Mouse (Mus musculus) kidney, adult 8-10 months (tissue): ENCODE measurements at regions not wholly inside any gene's neighbourhood (a gene's known extent, or its start where the extent isn't known, plus 50 kb on each side); places are given as distances from the start of the nearest gene placed in this dataset.

Experiments
- DNase-seq, 2 experiments: peaks; one replicate each; pipeline ENCODE4 v3.0.0; 2022

DNA sequence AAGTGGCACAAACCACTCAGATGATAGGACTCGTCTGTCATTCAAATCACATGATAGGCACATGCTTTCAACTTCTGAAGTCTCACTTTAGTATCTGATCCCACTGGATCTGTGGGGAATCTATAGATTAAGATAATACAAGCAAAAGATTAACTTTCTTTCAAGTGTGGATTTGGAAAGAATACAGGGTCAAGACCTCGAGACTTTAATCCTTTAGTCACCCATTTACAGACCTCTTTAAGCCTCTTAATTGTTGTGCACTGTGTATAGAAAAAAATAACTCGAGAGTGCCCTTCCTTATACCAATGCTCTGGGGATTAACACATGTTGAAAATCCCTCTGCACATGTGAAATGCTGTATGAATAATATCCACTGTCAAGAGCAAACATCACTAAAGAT, 306.7 kb upstream of the Pard3b start:
- DNase-seq = no peak

DNA sequence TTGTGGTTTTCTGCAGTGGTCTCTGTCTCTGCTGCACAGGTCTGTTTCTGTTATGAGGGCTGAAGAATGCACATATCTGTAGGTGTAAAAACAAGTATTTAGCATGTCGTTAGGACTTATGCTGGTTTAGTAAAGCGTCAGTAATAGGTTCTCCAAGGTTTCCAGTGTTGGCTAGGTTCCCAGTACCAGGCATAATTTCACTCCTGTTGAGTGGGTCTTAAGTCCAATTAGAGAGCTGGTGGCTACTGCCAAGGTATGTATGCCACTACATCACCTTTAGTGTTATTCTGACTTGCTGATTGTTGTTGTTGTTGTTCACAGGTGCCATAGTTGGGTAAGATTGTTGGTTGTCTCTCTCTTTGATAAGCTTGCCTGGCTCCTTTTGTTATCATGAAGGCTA, 302.3 kb upstream of the Pard3b start:
- no peak for DNase-seq

DNA sequence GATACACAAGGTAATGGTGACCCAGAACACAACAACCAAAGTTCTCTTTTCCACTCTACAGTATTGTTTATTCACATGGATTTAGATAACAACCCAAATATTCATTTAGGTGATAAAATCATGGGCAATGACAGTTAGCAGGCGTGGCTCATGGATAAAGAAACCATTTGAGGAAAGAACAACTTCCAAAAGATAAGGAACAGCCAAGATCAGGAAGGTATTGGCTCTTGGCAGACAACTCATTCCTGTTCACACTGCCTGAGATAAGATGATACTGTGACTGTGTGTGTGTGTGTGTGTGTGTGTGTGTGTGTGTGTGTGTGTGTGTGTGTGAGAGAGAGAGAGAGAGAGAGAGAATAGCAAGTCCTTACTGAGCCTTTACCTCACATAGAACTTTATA, 285.7 kb upstream of the Pard3b start:
- DNase-seq = no peak

DNA sequence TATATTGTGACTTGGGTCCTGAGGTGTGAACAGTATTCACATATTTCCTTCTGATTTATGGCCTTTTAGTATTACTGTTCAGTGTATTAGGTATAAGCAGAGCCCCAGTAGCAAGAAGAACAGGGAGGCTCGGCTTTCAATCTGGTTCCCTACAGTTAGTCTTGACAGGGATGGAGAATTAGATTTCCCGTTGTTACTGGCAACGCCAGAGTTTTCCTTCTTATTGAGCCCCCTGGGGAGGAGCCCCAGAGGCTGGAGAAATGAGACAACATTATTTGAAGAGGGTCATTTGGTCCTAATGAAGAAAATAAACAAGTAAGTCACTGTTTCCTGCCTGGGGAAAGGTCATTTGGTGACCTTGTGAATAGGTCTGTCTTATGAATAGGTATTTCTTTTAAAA, 285.1 kb upstream of the Pard3b start:
- DNase-seq = no peak

DNA sequence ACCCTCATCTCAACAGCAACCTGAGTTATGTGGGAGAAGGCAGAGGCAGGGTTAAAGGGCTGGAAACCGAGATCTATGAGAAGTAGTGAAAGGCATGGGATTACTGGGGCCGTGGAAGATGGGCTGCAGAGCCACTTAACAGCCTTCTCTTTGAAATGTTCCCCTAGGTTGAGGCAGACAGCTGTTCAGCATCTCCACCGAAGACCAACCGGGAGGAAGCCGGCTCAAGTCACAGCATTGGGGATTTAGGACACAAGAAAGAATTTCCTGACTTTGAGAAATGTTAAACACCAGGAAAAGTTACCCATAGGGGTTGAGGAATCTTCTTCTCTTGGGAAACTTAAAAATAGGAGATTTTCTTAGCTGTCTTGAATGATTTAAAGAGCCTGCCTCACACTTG, 283.4 kb upstream of the Pard3b start:
- no peak for DNase-seq

DNA sequence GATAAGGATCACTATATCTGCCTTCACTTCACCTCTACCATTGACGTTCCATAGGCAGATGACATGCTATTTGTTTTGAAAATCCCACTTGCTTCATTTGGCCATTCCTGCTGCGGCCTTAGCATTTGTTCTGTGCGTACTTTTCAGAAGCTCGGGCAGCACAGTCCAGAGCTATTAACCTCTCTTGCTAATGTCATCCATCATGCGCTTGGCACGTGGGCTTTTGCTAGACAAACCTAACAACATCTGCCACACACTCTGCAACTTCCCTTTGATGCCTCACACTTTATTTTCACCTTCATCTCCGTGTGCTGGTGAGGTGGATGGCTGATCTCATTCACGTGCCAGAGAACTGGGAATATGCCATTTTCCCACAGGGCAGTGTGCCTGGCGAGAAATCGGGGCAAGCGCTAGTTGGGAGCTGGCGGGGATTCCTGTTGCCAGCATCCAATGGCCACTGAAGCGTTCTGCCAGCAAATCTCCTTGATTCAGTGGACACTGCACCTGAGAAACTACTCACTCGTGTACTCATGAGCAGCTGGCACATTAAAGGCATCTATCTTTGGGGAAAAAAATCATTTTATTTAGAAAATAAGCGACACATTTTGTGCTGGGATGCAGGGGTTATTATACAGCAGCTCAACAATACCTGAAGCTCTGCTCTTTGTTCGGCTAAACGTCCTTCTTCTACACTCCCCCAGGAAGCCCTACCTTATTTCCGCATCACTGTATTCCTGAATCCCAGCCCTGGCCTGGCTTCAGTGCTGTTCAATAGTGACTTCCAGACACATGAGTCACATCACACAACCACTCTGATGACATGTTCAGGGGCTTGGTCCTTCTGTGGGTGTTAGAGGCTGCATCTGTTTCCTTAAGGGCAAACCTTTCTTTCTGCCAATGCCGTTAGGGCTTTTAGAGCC, 279.4 kb upstream of the Pard3b start:
- no peak for DNase-seq

DNA sequence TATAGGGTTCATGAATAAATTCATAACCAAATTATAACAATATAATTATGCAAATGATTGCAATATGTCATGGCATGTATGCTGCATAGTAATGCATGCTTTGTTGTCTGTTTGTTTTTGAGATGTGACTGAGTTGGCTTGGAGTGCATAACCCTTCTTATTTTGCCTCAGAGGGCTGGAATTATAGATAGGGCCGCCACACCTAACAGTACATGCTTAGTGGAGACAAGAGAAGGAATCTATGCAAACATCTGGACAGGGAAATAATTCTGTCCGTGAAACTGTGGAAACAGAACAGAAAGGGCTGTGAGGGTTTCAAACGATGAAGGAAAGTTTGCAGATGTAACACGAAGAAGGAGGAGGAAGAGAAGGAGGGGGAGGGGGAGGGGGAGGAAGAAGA, 266.0 kb upstream of the Pard3b start:
- DNase-seq = no peak

DNA sequence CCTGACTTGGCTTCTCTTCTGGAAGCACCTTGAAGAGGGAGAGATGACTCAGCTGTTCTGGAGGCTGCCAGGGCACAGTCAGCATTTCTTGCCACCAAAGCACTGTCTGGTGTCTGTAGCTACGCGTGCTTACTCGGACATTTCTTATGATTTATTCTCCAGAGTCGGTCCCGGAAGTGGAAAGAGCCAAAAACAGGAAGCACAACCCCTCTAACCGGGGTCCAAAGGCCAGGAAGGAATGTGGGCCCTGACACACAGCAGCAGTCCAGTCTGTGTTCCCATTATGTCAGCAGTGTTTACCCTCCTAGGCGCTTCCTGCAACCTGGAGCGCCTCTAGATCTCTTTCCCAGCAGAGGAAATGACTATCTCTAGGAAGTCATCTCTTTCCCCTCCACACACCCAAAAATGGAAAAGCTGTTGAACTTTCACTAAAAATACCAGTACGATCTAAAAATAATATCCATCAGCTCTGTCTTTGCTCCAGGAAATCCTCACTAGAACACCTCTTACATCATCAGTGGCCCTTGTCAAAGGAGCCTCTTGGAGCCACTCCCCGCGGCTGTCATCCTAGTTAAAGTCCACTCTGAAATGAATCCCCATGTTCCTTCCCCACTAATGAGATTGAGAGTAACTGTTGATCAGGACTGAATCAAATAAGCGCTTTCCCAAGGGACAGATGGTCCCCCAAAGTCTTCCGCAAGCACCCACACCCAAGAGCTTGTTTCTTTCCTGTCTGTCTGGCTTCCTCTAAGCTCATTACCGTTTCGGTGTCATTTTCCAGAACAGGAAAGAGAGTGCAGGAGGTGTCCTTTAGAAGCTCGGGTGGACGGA, 264.7 kb upstream of the Pard3b start:
- peak; percentile 65 to 78 for DNase-seq

DNA sequence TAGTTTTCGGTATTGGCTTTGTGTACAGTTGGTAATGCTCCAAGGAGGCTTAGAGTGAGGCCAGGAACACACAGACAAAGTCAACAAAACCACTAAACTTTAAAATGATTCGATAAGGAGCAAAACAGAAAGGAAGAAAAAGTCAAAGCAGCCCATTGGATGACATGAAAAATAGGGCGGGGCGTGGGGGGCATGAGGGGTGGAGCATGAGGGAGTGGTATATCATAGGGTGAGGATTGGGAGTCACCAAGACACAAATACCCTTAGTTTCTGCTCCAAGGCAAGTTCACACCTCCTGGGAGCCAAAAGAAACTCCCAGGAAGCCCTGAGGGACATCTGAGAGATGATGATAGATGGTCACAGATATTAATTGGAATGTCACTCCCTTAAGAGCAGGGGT, 262.2 kb upstream of the Pard3b start:
- no peak for DNase-seq

DNA sequence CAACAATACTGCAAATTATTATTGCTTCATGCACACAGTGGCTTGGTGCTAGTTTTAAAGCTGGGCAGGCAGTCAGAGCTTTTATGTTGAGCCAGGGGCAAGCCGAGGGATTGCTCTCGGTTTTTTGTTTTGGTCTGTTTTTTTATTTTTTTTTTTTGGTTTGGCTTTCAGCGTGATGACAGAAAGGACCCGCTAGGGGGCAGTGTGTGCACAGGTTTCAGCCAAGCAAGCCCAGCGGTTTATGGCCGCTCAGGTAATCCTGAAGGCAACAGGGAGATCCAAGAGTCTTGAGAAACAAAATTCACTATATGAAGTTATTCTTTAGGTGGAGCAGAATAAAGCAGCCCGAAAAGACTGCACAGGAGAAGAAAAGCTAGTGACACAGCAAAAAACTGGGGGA, 261.6 kb upstream of the Pard3b start:
- peak; percentile 19 to 65 for DNase-seq

DNA sequence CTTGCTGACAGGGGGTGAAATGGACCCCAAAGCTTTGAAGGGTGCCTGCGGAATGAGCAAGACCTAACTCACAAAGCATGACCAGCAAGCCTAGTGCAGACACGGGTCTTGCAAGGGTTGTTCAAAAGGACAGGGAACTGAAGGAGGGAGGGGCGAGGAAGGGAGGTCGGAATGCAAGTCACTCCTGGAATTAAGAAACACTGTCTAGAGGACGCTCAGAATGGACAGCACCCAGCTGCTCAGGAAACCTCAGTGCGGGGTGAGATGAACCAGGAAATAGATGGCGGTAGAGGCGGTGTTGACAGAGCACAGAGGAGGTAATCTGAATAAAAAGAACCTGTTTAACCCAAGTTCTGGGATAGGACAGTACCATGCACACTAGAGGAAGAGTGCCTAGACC, 260.4 kb upstream of the Pard3b start:
- peak in 1 of 2 experiments; percentile 12 for DNase-seq

DNA sequence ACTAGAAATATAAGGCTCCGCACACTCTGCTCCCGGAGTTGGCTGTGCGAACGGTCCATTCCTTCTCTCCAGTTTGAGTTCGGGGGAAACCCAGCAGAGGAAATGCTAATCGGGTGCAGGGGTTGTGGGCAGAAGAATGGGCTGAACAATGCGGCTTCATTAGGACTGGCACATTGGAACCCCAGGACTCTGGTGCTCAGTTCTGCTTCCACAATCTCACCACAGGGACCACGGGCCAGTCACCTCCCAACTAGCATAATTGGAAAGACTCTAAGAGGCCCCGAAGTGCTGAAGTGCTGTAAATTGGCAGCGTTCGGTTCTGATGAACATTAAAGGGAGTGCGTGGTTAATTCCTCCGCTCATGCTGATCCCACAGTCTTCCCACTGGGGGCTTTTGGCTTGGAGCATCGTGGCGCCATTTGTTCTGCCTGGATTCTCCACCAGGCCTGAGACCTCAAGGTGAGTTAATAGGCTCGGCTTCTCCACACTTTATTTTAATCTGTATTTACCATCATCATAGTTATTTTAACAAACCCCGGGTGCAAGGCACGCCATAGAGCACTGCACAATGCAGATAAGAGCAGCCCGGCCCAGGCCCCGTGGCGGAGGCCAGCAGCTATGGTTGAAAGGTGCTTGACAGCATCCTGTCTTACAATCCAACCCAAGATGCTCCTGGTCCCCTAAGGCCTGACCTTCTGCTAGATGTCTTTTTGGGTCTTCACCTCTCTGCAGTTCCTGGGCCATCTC, 258.7 kb upstream of the Pard3b start:
- DNase-seq = no peak

DNA sequence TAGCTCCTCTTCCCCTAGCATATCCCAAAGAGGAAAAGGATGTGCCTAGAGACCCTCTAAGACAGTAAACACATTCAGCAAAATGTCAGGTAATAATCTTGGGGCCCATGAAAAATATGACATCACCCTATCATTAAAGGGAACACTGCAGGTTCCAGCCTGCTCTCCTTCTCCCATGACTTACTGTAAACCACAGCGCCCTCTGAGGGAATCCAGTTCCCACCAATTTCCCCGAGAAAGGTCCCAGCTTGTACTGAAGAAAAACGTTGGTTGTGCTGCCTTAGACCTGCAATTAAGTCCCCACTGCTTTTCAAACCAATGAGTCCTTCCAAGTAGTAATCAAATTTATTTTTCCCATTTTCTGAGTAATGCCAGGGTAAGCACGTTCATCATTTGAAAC, 251.0 kb upstream of the Pard3b start:
- DNase-seq = no peak

DNA sequence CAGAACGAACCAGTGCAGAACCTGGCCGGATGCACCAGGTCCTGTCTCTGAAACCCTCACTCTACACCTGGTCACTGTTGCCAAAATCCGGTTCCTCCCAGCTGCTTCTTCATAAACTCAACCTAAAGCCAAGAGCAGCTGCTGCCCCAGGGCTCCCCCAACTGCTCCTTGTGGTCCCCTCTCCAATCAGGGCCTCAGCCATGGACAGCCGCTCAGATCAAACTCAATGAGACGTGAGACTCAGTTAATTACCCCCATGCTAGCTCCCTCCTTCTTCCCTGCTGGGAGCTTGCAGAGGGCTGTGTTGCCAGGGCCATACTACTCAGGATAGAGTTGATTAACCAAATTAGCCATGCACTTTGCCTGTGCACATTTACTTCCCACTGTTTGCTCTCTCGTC, 240.8 kb upstream of the Pard3b start:
- no peak for DNase-seq

GRCm38 (mm10) chr1:61402339-61402738, 236.3 kb upstream of the Pard3b start:
- DNase-seq = no peak

DNA sequence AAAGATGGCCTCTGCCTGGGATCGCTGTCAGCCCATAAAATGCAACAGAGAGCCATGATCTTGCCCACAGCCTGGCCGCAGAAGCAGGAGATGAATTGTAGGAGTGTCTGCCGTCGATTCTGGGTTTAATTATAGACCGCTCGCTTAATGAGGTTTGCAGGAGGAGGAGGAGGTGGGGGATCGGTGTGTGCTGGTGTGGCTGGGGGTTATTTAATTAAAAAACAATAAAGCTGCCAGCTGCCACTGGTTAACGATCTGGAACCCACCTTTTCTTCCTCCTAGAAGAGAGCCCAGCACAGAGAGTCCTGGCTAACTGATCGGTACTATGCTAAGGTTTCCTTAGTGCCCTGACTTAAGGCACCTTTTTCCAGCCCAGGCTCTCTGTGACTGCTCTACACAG, 231.4 kb upstream of the Pard3b start:
- DNase-seq = no peak

GRCm38 (mm10) chr1:61414772-61415171, 223.9 kb upstream of the Pard3b start:
- DNase-seq = no peak

- DNase-seq = no peak
Measured at GRCm38 (mm10) chr1:61415426-61416195, 223.0 kb upstream of the Pard3b start.

GRCm38 (mm10) chr1:61418396-61418795, 220.2 kb upstream of the Pard3b start:
- no peak for DNase-seq

- no peak for DNase-seq
Measured at GRCm38 (mm10) chr1:61419839-61420238, 218.8 kb upstream of the Pard3b start.

DNA sequence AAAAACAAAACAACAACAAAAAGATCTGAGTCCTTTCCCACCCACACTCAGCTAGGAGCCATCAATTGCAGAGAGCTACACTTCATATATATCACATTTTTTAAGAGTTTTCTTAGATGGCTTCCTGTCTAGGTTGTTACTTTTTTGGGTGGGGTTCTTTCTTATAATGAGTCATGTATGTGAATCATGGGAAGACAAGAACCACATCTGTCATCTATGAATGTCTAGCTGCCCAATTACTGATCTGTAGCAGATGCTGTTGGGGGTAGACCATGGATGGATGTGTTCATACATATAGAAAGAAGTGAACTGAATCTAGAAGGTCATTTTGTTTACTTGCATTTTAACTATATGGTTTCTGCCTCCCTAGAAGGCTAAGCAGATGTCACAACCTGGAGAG, 215.4 kb upstream of the Pard3b start:
- DNase-seq = no peak

DNA sequence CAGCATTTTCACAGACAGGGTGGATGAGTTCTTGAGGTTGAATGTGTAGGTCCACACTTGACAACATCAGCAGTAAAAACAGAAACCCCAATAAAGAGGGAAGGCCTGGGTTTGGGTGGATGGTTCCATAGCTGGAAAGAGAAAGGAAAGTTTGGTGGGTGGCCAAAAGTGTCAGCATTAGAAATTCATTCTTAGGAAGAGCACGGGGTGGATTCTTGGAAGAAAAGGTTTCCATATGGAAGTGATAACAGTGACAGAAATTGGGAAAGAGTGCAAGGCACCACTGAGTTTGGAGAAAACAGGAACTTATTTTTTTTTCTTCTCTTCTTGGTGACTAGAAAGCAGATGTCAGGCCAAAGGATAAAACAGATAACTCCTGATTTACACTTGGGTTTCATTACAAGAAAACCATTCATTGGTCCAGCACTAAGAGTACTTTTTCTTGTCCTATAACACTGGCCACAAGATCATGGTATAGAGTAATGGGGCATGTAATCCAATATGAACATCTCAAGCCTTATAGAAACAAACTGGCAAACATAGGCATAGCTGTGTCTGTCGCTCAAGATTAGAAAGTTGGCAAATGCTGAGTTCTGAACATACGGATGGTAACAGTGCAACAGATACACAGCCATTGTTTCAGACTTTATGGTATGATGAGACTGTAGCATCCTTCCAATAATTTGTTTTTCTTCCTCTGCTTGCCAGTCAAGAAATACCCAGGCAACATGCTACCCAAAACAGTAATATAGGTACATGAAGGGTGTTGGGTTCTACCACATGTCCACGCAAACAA, 209.7 kb upstream of the Pard3b start:
- no peak for DNase-seq
